Mouse (Mus musculus) C2C12 (cell line): ENCODE measurements around the gene Acot13.

Source experiments
- CEBPB ChIP-seq: IDR thresholded peaks from one replicate; pipeline ENCODE4 v1.6.1; 2011; ENCODE audit warnings: low read depth, mild to moderate bottlenecking, control low read depth, moderate library complexity
- CTCF ChIP-seq: IDR thresholded peaks from one replicate; pipeline ENCODE4 v1.5.1; 2011; ENCODE audit not compliant: control insufficient read depth, insufficient read depth, insufficient read length
- FOSL1 ChIP-seq: IDR thresholded peaks from one replicate; pipeline ENCODE4 v1.8.0; 2011; ENCODE audit warnings: mild to moderate bottlenecking, low read length; ENCODE audit not compliant: poor library complexity, insufficient read depth, severe bottlenecking
- MAX ChIP-seq: IDR thresholded peaks from one replicate; pipeline ENCODE4 v1.6.1; 2011; ENCODE audit warnings: mild to moderate bottlenecking, control low read depth
- MYOD1 ChIP-seq: IDR thresholded peaks from one replicate; pipeline ENCODE4 v1.6.1; 2011; ENCODE audit warnings: low read depth; ENCODE audit not compliant: control insufficient read depth, insufficient read length
- MYOG ChIP-seq: IDR thresholded peaks from one replicate; pipeline ENCODE4 v1.6.1; 2011; ENCODE audit not compliant: control insufficient read depth, insufficient read length; ENCODE audit errors: extremely low read depth
- USF1 ChIP-seq: IDR thresholded peaks from one replicate; pipeline ENCODE4 v1.6.1; 2011; ENCODE audit warnings: low read depth, mild to moderate bottlenecking, control low read depth, moderate library complexity

GRCm38 (mm10) chr13:24866430-24867402 lies 35.4 kb upstream of the Acot13 start:
- no peak for TF ChIP-seq CTCF
- no peak for TF ChIP-seq MYOD1
- no peak for TF ChIP-seq CEBPB
- no peak for TF ChIP-seq MYOG
- TF ChIP-seq MAX, result no peak
- no peak for TF ChIP-seq FOSL1
- no peak for TF ChIP-seq USF1
